Mouse (Mus musculus): Measurements from ENCODE around the gene Srpk3.

Gene Srpk3

DNA sequence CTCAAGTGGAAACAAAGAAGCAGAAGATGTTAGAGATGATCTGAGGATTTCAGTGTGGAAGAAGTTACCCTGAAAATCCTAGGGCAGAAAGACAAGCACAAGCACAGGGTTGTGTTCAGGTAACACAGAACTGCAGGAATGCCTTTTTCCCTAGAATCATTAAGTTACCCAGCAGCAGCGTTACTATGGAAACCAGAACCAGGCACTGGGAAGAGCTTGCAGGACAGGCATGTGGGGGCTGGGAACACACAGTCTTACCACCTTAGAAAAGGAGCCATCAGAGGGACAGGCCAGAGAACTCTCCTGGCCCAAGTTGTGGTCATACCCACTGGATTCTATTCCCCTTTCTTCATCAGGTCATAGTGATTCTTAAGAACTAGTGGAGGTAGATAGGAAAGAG, 31.6 kb downstream of the Srpk3 start:
- DNase-seq (ENCODE audit: low spot score), result no peak

DNA sequence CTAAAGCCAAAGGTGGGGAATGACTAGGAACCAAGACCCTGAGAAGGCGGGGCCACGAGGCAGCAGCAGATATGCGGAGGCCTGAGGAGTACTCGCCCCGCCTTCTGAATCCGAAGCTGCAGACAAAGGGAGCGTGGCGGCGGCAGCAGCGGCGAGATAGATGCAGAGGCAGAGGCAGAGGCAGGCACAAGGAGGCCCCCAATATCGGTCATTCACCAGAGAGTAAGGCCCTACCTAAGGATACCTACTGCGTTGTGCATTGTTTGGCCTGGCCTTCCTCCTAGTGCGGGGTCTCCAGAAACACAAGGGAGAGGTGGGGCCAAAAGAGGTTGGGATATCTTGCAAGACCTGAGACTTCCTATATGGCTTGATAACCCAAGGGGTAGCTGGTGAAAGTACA, 40.9 kb downstream of the Srpk3 start:
- peak; percentile 55 for DNase-seq (ENCODE audit: low spot score)

DNA sequence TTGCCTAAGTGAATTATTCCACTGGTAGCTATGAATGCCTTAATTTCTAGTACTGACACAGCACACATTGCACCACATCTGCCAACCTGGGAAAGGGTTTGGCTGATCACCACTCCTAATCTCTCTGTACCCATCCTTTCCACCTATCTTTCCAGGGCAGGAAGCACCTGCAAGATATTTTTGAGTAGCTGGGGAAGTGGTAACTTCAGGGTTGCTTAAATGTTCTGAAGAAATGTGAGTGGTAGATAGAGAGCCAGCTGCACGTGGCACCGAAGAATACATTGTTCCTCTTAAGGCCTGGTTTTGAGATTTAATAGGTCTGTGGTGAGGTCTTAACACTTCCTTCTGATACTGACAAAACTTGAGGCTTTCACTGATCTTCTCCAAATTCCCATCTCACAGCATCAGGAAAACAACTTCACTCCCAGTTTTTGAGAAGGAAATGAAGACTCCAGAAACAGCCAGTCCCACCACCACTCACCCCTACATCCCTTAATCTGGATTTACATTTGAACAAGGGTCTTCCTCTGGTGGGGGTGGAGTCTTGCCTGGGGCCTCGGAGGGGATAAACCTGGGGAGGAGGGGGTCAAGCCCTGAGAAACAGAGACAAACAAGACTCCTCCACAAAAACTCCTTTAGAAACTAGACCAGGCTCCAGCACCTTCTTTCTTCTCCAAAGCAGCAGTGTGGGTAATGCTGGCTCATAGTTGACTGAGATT, 42.5 kb downstream of the Srpk3 start:
- DNase-seq (ENCODE audit: low spot score), result no peak

DNA sequence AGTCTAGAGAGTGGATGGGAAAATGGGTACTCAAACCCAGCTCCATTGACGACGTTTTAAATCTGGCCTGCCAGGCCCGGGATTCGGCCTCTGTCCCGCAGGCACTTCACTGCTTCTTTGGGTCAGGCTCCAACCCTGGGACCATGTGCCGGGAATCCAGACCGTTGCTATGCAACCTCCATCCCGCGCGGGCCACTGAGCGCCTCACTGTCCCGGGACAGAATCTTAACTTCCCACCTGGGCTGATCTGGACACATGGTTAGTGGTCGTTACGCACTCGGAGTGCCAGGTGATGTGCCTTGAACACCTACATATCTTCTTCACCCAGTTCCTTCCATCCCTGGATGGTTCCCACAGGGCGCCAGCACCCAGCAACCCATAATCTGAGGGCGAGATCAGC, 49.5 kb downstream of the Srpk3 start:
- no peak for DNase-seq (ENCODE audit: low spot score)

DNA sequence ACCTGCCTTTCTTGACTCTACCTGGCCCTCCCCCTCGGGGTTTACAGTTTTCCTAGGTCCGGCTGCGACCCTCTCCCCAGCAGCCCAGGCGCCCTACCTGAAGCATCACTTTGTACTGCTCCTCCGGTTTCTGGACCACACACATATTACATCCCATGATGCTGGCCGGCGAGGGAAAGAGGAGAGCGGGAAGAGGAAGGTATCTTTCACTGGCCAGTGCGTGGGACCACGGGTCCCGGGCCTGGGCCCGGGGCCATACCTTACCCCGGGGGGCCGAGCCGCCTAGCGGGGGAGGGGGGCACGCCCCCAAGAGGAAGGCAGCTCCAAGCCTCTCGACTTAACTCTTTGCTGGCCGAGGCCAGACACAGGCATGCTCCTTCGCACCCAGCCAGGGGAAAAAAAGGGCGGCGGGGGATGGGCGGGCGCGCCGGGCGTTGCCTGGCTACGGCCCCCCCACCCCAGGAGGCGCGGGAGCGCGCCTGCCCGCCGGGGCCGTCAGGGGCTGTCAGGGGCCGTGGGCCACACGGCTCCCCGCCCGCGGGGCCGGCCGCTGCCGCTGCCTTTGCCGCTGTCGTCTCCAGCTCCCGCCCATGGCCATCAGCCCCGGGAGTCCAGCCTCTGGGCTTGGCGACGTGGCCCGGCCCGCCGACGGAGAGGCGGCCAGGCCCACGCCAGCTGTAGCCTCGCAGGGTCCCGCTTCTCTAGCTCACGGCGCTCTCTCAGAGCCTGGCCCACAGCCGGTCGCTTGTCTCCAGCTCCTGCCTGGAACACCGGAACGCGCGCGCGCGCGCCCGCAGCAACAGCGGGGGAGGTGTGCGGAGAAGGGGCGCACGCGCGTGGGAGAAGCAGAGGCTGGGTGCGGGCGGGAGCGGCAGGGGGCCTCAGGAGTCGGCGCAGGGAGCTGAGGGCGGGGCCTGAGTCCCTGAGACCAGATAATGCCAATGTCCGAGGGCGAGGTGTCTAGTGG, 50.3 kb downstream of the Srpk3 start, which contains the start of gene Pdzd4:
Gene Pdzd4 (minus strand): TSS at position 785 of the 967 bp plus-strand sequence.
- DNase-seq (ENCODE audit: low spot score), result peak; percentile 59

Measured in retina, embryonic 14.5 days (tissue).